In genomic region chr2:49818126-49818525, GRCm38 (mm10) we compare ENCODE assay signal across 21 mouse cellular contexts. TPM values are rescaled to one million over a fixed set of nuclear protein-coding genes. Genes with fewer than 3 reads are reported as not detected.
DNase-seq lines count a peak whose midpoint lies in the region; ATAC-seq and TF ChIP-seq lines count a peak whose summit lies in the region.
"Had no signal": no experiment of that assay in that cellular context is flagged by ENCODE, and none has a peak within 500 bp of the region (broad histone marks: within the 10 kb centered on the region; RNA-seq: fewer than 3 reads in every experiment).

No protein-coding gene starts in this region.

- POLR2A ChIA-PET in Patski (lab: Charles Lee): interaction anchor here (0.6 to 0.7 kb wide), 2 partner anchors 21 to 900 kb away, joined by 3 to 7 read pairs; no protein-coding TSS in a partner anchor

- H3ac ChIP-seq in C2C12 (ENCODE audit: control insufficient read depth, insufficient read length, low read depth): no peak overlapping the region

- TF ChIP-seq CTCF in C2C12 (IDR thresholded peaks at IDR 0.05; ENCODE audit: control insufficient read depth, insufficient read depth, insufficient read length) (no peak), Patski (IDR thresholded peaks at IDR 0.05) (no peak)

- 88% methylated on average over 5 of the region's 5 CpGs for WGBS in midbrain, embryonic 11.5 days
- 89% methylated on average over 5 of the region's 5 CpGs for WGBS in midbrain, embryonic 13.5 days
- 73% methylated on average over 5 of the region's 5 CpGs for WGBS in heart, embryonic 10.5 days

- no peaks in the 10 kb centered on the region for H3K9me3 ChIP-seq in midbrain, embryonic 11.5 days (ENCODE audit: control insufficient read depth, low read length)
- no peaks in the 10 kb centered on the region for H3K9me3 ChIP-seq in midbrain, embryonic 13.5 days
- no peaks in the 10 kb centered on the region for H3K9me3 ChIP-seq in heart, embryonic 10.5 days
- H3K9me3 ChIP-seq: embryonic facial prominence, embryonic 10.5 days; embryonic facial prominence, embryonic 12.5 days; forebrain, embryonic 13.5 days; forebrain, embryonic 15.5 days had no signal

- H3K36me3 ChIP-seq in midbrain, embryonic 11.5 days (ENCODE audit: control insufficient read depth, insufficient read depth, low read length): no peaks in the 10 kb centered on the region
- H3K36me3 ChIP-seq in midbrain, embryonic 13.5 days: no peaks in the 10 kb centered on the region
- no peaks in the 10 kb centered on the region for H3K36me3 ChIP-seq in C2C12 (ENCODE audit: control insufficient read depth, insufficient read depth)
- H3K36me3 ChIP-seq in heart, embryonic 10.5 days: no peaks in the 10 kb centered on the region
- H3K36me3 ChIP-seq: embryonic facial prominence, embryonic 10.5 days; embryonic facial prominence, embryonic 12.5 days; forebrain, embryonic 15.5 days had no signal

- H3K27ac ChIP-seq in midbrain, embryonic 11.5 days (ENCODE audit: low read depth, low read length): no peak overlapping the region
- H3K27ac ChIP-seq in midbrain, embryonic 13.5 days: no peak overlapping the region
- no peak overlapping the region for H3K27ac ChIP-seq in heart, embryonic 10.5 days
- H3K27ac ChIP-seq: embryonic facial prominence, embryonic 10.5 days; embryonic facial prominence, embryonic 12.5 days; forebrain, embryonic 13.5 days; forebrain, embryonic 15.5 days had no signal

- H3K9ac ChIP-seq in midbrain, embryonic 11.5 days (ENCODE audit: low read length): no peak overlapping the region
- H3K9ac ChIP-seq in midbrain, embryonic 13.5 days (replicated peaks): no peak overlapping the region
- H3K9ac ChIP-seq: embryonic facial prominence, embryonic 12.5 days; forebrain, embryonic 13.5 days; forebrain, embryonic 15.5 days; forebrain, postnatal 0 days had no signal

- no peak overlapping the region for H3K4me2 ChIP-seq in midbrain, embryonic 11.5 days
- no peak overlapping the region for H3K4me2 ChIP-seq in midbrain, embryonic 13.5 days (replicated peaks)
- H3K4me2 ChIP-seq: embryonic facial prominence, embryonic 12.5 days; forebrain, embryonic 13.5 days; forebrain, embryonic 15.5 days had no signal

- no peaks in the 10 kb centered on the region for H3K27me3 ChIP-seq in midbrain, embryonic 11.5 days (ENCODE audit: control insufficient read depth, insufficient read depth, low read length)
- no peaks in the 10 kb centered on the region for H3K27me3 ChIP-seq in midbrain, embryonic 13.5 days
- no peaks in the 10 kb centered on the region for H3K27me3 ChIP-seq in C2C12 (ENCODE audit: control insufficient read depth, insufficient read depth, insufficient read length)
- H3K27me3 ChIP-seq in Patski: no peaks in the 10 kb centered on the region
- H3K27me3 ChIP-seq in heart, embryonic 10.5 days (ENCODE audit: insufficient read depth, poor library complexity, severe bottlenecking): no peaks in the 10 kb centered on the region
- H3K27me3 ChIP-seq: embryonic facial prominence, embryonic 12.5 days; forebrain, embryonic 13.5 days; forebrain, embryonic 15.5 days had no signal

- H3K79me2 ChIP-seq in C2C12 (ENCODE audit: control insufficient read depth, insufficient read depth): no peaks in the 10 kb centered on the region

- CTCF ChIA-PET in Patski (lab: Charles Lee): interaction anchor here (1.1 to 2.4 kb wide), 2 partner anchors 9 to 54 kb away, joined by 3 to 7 read pairs; no protein-coding TSS in a partner anchor

- no peak overlapping the region for H3K4me3 ChIP-seq in midbrain, embryonic 11.5 days (ENCODE audit: low read depth, low read length)
- no peak overlapping the region for H3K4me3 ChIP-seq in midbrain, embryonic 13.5 days (replicated peaks)
- H3K4me3 ChIP-seq in C2C12 (ENCODE audit: insufficient read depth, poor library complexity, severe bottlenecking): no peak overlapping the region
- no peak overlapping the region for H3K4me3 ChIP-seq in heart, embryonic 10.5 days
- H3K4me3 ChIP-seq: embryonic facial prominence, embryonic 10.5 days; embryonic facial prominence, embryonic 12.5 days; forebrain, embryonic 13.5 days; forebrain, embryonic 15.5 days had no signal

- no peaks in the 10 kb centered on the region for H3K79me3 ChIP-seq in C2C12 (ENCODE audit: low read depth)

- in situ Hi-C loops in Patski (cut with MboI; ENCODE audit: low pct_unique_long_range_greater_than_20kb): loop anchor here (5.0 kb wide), 1 partner anchor 46 kb away; no protein-coding TSS in a partner anchor

- peak; percentile 49 for DNase-seq in midbrain, embryonic 11.5 days (ENCODE audit: low spot score, missing footprints)
- no peak for DNase-seq in Patski (ENCODE audit: low read depth, low spot score)
- DNase-seq in embryo, embryonic 9.5 days (ENCODE audit: extremely low spot score): no peak
- DNase-seq in heart, embryonic 10.5 days (ENCODE audit: low spot score): no peak
- no peak for DNase-seq in embryo, embryonic 11 days
- DNase-seq: adrenal gland, adult 8-10 months; adrenal gland, postnatal 14 days; adrenal gland, postnatal 36 days; B cell, adult 2 months; cerebellum, adult 11-12 months; cerebellum, adult 2 months; cerebellum, adult 9-10 months; cerebellum, postnatal 10 days; cerebellum, postnatal 25 days; forebrain, postnatal 0 days had no signal

- ATAC-seq in midbrain, embryonic 11.5 days (ENCODE audit: low FRiP score): no peak
- no peak for ATAC-seq in midbrain, embryonic 13.5 days
- peak; percentile 39 for ATAC-seq in Patski
- ATAC-seq: forebrain, embryonic 13.5 days; forebrain, embryonic 15.5 days; forebrain, postnatal 0 days had no signal

- H3K4me1 ChIP-seq in midbrain, embryonic 11.5 days (ENCODE audit: control insufficient read depth, insufficient read depth, low read length): no peaks in the 10 kb centered on the region
- no peaks in the 10 kb centered on the region for H3K4me1 ChIP-seq in midbrain, embryonic 13.5 days (replicated peaks)
- H3K4me1 ChIP-seq in heart, embryonic 10.5 days: 0 out of 2 replicates have a peak, but pooled peaks cover 3% of the 10 kb centered on the region
- H3K4me1 ChIP-seq: embryonic facial prominence, embryonic 12.5 days; forebrain, embryonic 13.5 days; forebrain, embryonic 15.5 days had no signal

TF ChIP-seq in C2C12, 6 proteins besides CTCF, POLR2A, EP300 and RAD21:
- TF ChIP-seq MAX (IDR thresholded peaks at IDR 0.05) (peak; percentile 12), CEBPB (IDR thresholded peaks at IDR 0.05; ENCODE audit: low read depth) (no peak), FOSL1 (IDR thresholded peaks at IDR 0.05; ENCODE audit: insufficient read depth, low read length, poor library complexity, severe bottlenecking) (peak; percentile 8), MYOG (IDR thresholded peaks at IDR 0.05; ENCODE audit: control insufficient read depth, extremely low read depth, insufficient read length) (no peak), USF1 (IDR thresholded peaks at IDR 0.05; ENCODE audit: low read depth) (no peak), MYOD1 (IDR thresholded peaks at IDR 0.05; ENCODE audit: control insufficient read depth, insufficient read length, low read depth) (peak; percentile 7)

RNA-seq across cellular contexts. Expression of gene Lypd6b, which starts 30.6 kb away (rescaled TPM):
- 0.36 and 0.87 TPM in 2 replicates for polyA plus RNA-seq in midbrain, embryonic 11.5 days (2014; fragmentation: Nextera tagmentation; extraction: Ambion mirVana)
- 2.6 and 3.3 TPM in 2 replicates for polyA plus RNA-seq in midbrain, embryonic 13.5 days (2015; fragmentation: Nextera tagmentation; extraction: Ambion mirVana)
- polyA plus RNA-seq in C2C12 (2012; fragmentation: generic; extraction: Trizol) (0.02 TPM), Patski (2021) (0.03 TPM)
- polyA plus RNA-seq in heart, embryonic 10.5 days (2016; fragmentation: Nextera tagmentation; extraction: Ambion mirVana): 2.0 TPM in 2 replicates
